In the genomic region with DNA sequence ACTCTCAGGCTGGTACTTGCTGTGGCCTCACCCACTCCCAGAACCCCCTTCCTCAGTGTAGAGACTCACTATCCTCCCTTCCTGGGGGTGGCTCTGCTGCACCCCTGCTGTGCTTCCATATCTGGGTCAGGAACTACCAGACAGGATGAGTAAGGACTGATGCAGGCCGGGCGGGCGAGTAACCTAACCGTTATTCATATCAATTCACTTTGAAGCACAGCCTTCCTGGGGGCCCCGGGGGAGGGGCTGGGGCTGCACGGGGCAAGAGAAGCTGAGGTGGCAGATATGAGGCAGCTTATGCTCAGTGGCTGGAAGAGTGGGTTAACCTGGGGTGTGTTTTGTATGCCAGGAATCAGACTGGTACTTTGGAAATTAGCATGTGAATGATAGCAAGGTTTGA, we compare ENCODE assay signal across 33 mouse cellular contexts. TPM values are rescaled to one million over a fixed set of nuclear protein-coding genes. Genes with fewer than 3 reads are reported as not detected.
DNase-seq lines count a peak whose midpoint lies in the region; ATAC-seq and TF ChIP-seq lines count a peak whose summit lies in the region.
"Had no signal": no experiment of that assay in that cellular context is flagged by ENCODE, and none has a peak within 500 bp of the region (broad histone marks: within the 10 kb centered on the region; RNA-seq: fewer than 3 reads in every experiment).

No protein-coding gene starts in this region.

- H3K4me1 ChIP-seq in G1E (ENCODE audit: insufficient read depth, low read depth, low read length): peaks cover 38% of the 10 kb centered on the region
- H3K4me1 ChIP-seq in liver, embryonic 13.5 days (replicated peaks): peaks cover 27% of the 10 kb centered on the region
- H3K4me1 ChIP-seq: embryonic facial prominence, embryonic 12.5 days; limb, embryonic 13.5 days; neural tube, embryonic 12.5 days had no signal

- DNase-seq in G1E (ENCODE audit: low spot score): peak; percentile 62
- DNase-seq in Muller cell, postnatal 12 days (ENCODE audit: inconsistent ontology term): peak; percentile 56
- peak; percentile 65 for DNase-seq in liver, embryonic 13.5 days
- DNase-seq in heart, adult 18-20 months: no peak
- no peak for DNase-seq in kidney, postnatal 25 days
- DNase-seq in neural tube, embryonic 10.5 days (ENCODE audit: extremely low spot score, low spot score): no peak
- DNase-seq in cerebellum, adult 11-12 months: no peak
- DNase-seq: adrenal gland, postnatal 10 days; B cell, adult 2 months; cerebellum, adult 11 months; cerebellum, adult 9-11 months; embryo, embryonic 11 days; gastrocnemius, postnatal 25 days; heart, adult 2 months; kidney, adult 9 months; kidney, postnatal 10 days; lung, adult 2 months; lung, postnatal 10 days; right cerebral cortex, postnatal 14 days had no signal

- TF ChIP-seq CTCF in G1E (IDR thresholded peaks at IDR 0.05; ENCODE audit: low read depth, low read length): no peak

- no peaks in the 10 kb centered on the region for H3K36me3 ChIP-seq in G1E (replicated peaks)
- H3K36me3 ChIP-seq in liver, embryonic 13.5 days: no peaks in the 10 kb centered on the region
- H3K36me3 ChIP-seq: embryonic facial prominence, embryonic 12.5 days; heart, embryonic 12.5 days; limb, embryonic 13.5 days; neural tube, embryonic 12.5 days had no signal

- peak overlapping the region; percentile 79 for H3K27ac ChIP-seq in liver, embryonic 13.5 days
- H3K27ac ChIP-seq: embryonic facial prominence, embryonic 12.5 days; heart, adult 2 months; hindbrain, embryonic 14.5 days; limb, embryonic 13.5 days; macrophage; neural tube, embryonic 12.5 days had no signal

- H3K9ac ChIP-seq in liver, embryonic 13.5 days: 0 out of 2 replicates have a peak overlapping the region, but pooled peaks have one; percentile 0
- H3K9ac ChIP-seq: embryonic facial prominence, embryonic 12.5 days; heart, embryonic 12.5 days; hindbrain, embryonic 14.5 days; limb, embryonic 13.5 days; neural tube, embryonic 12.5 days had no signal

- 24% methylated on average over 6 of the region's 6 CpGs for WGBS in liver, embryonic 13.5 days (ENCODE audit: insufficient replicate concordance)

- no peaks in the 10 kb centered on the region for H3K27me3 ChIP-seq in G1E (ENCODE audit: insufficient read depth, low read length)
- no peaks in the 10 kb centered on the region for H3K27me3 ChIP-seq in liver, embryonic 13.5 days
- H3K27me3 ChIP-seq: embryonic facial prominence, embryonic 12.5 days; heart, embryonic 12.5 days; limb, embryonic 13.5 days; neural tube, embryonic 12.5 days had no signal

- H3K4me2 ChIP-seq in liver, embryonic 13.5 days: peak overlapping the region; percentile 20
- H3K4me2 ChIP-seq: embryonic facial prominence, embryonic 12.5 days; heart, embryonic 12.5 days; hindbrain, embryonic 14.5 days; limb, embryonic 13.5 days; midbrain, embryonic 11.5 days; neural tube, embryonic 12.5 days had no signal

- peak; percentile 68 for ATAC-seq in G1E (ENCODE audit: extremely low read depth, insufficient number of reproducible peaks, low FRiP score, poor library complexity, severe bottlenecking)
- ATAC-seq in liver, embryonic 13.5 days (ENCODE audit: low read depth): peak; percentile 94
- peak; percentile 74 for ATAC-seq in megakaryocyte progenitor cell, adult 5-6 weeks (replicated peaks; ENCODE audit: poor library complexity)
- ATAC-seq: forebrain, embryonic 14.5 days; intestine, postnatal 0 days; midbrain, embryonic 16.5 days had no signal

- no peak overlapping the region; the same call in 1 of the 2 replicates for H3K4me3 ChIP-seq in G1E (ENCODE audit: low read depth, low read length)
- H3K4me3 ChIP-seq in liver, embryonic 13.5 days (replicated peaks): no peak overlapping the region
- H3K4me3 ChIP-seq: embryonic facial prominence, embryonic 12.5 days; heart, adult 2 months; heart, embryonic 12.5 days; limb, embryonic 13.5 days; neural tube, embryonic 12.5 days had no signal

- peaks cover 11% of the 10 kb centered on the region for H3K9me3 ChIP-seq in G1E (replicated peaks)
- H3K9me3 ChIP-seq in liver, embryonic 13.5 days (replicated peaks): no peaks in the 10 kb centered on the region
- H3K9me3 ChIP-seq: embryonic facial prominence, embryonic 12.5 days; heart, embryonic 12.5 days; limb, embryonic 13.5 days; neural tube, embryonic 12.5 days had no signal

RNA-seq across cellular contexts. Expression of a gene that starts 13.0 kb away (rescaled TPM):
- total RNA-seq in G1E (2014; fragmentation: Nextera tagmentation) (76.9 and 92.3 TPM in 2 replicates), G1E (2017) (18.6 and 20.4 TPM in 2 replicates)
- polyA plus RNA-seq in G1E (2012): 1.1 and 1.9 TPM in 2 replicates
- polyA plus RNA-seq in liver, embryonic 13.5 days (2015; fragmentation: Nextera tagmentation; extraction: Ambion mirVana): 0.05 TPM in 1 of 2 replicates, not detected in the other
- 0.22 TPM in 1 of 2 replicates, not detected in the other for total RNA-seq in megakaryocyte progenitor cell, adult 5-6 weeks (2015)
- total RNA-seq in megakaryocyte progenitor cell, adult 5-6 weeks (2017): not detected in 2 replicates
- total RNA-seq in heart, adult 18-20 months (2021): 10 to 100 TPM; 18.4 to 33.2 TPM
- total RNA-seq: hematopoietic stem cell, adult 5-6 weeks had no signal
- polyA plus RNA-seq: midbrain, embryonic 11.5 days had no signal

RNA-seq across cellular contexts. Expression of a gene that starts 31.0 kb away (rescaled TPM):
- total RNA-seq in G1E (2014; fragmentation: Nextera tagmentation): 29.7 and 55.3 TPM in 2 replicates
- 25.8 and 34.1 TPM in 2 replicates for total RNA-seq in G1E (2017)
- 16.7 and 19.2 TPM in 2 replicates for polyA plus RNA-seq in G1E (2012)
- 8.4 and 9.9 TPM in 2 replicates for polyA plus RNA-seq in liver, embryonic 13.5 days (2015; fragmentation: Nextera tagmentation; extraction: Ambion mirVana)
- 8.1 and 8.7 TPM in 2 replicates for total RNA-seq in megakaryocyte progenitor cell, adult 5-6 weeks (2015)
- 24.7 and 25.6 TPM in 2 replicates for total RNA-seq in megakaryocyte progenitor cell, adult 5-6 weeks (2017)
- total RNA-seq in heart, adult 18-20 months (2021): 10 to 100 TPM; 19.0 to 21.5 TPM

RNA-seq across cellular contexts. Expression of a gene that starts 39.1 kb away (rescaled TPM):
- 36.8 and 37.5 TPM in 2 replicates for total RNA-seq in G1E (2014; fragmentation: Nextera tagmentation)
- total RNA-seq in G1E (2017): 104 and 115 TPM in 2 replicates
- polyA plus RNA-seq in G1E (2012): 136 and 173 TPM in 2 replicates
- 109 and 114 TPM in 2 replicates for polyA plus RNA-seq in liver, embryonic 13.5 days (2015; fragmentation: Nextera tagmentation; extraction: Ambion mirVana)
- 37.8 and 41.2 TPM in 2 replicates for total RNA-seq in megakaryocyte progenitor cell, adult 5-6 weeks (2015)
- total RNA-seq in megakaryocyte progenitor cell, adult 5-6 weeks (2017): 67.3 and 87.2 TPM in 2 replicates
- total RNA-seq in heart, adult 18-20 months (2021): 10 to 100 TPM; 37.5 to 40.2 TPM

RNA-seq across cellular contexts. Expression of a gene that starts 58.8 kb away (rescaled TPM):
- not detected in 2 replicates for total RNA-seq in G1E (2014; fragmentation: Nextera tagmentation)
- total RNA-seq in G1E (2017): 0.06 and 0.11 TPM in 2 replicates
- polyA plus RNA-seq in G1E (2012): 0.56 and 0.59 TPM in 2 replicates
- polyA plus RNA-seq in liver, embryonic 13.5 days (2015; fragmentation: Nextera tagmentation; extraction: Ambion mirVana): not detected in 2 replicates
- total RNA-seq in megakaryocyte progenitor cell, adult 5-6 weeks (2015): not detected in 2 replicates
- not detected in 2 replicates for total RNA-seq in megakaryocyte progenitor cell, adult 5-6 weeks (2017)
- total RNA-seq in heart, adult 18-20 months (2021): not detected
- total RNA-seq: gastrocnemius, adult 18-20 months; gastrocnemius, postnatal 25 days; heart, adult 2 months had no signal
- polyA plus RNA-seq: heart, embryonic 12.5 days; heart, postnatal 0 days; lung, adult 2 months; macrophage had no signal

Comparison
In these comparisons a context has a peak if more than half of its experiments do, and no peak if none do; other contexts are left out.
1. DNase-seq: peak in G1E (single experiment), Muller cell, postnatal 12 days (single experiment) and liver, embryonic 13.5 days (single experiment); none in heart, adult 18-20 months (0 of 2), kidney, postnatal 25 days (0 of 2), neural tube, embryonic 10.5 days (single experiment) and cerebellum, adult 11-12 months (single experiment).
2. RNA of a gene that starts 13.0 kb away (total RNA-seq): 18.6 to 92.3 TPM in G1E and 18.4 to 33.2 TPM in heart, adult 18-20 months; 0.22 TPM in megakaryocyte progenitor cell, adult 5-6 weeks; every median in the first group is over 10 times any median in the second.
3. Peak in every context shown above with its lines, with median percentiles within 50 percentile points of each other: ATAC-seq.